Mouse (Mus musculus) cerebellum, adult (tissue): ENCODE data around the gene 4930512M02Rik.
"Not testable (repeated sequence)": the region's sequence is repeated elsewhere in the genome, so short reads cannot be mapped to it uniquely, and the experiment has no call there.

Experiments used
- ATAC-seq: cut with Nextera tagmentation; 2 replicates; pipeline ENCODE4 v1.9.2; 2017; ENCODE audit warnings: mild to moderate bottlenecking, moderate library complexity, mixed read lengths; ENCODE audit not compliant: insufficient number of reproducible peaks, low FRiP score, low TSS enrichment

Gene 4930512M02Rik

GRCm38 (mm10) chr11:11627735-11628134, at the start of gene 4930512M02Rik:
TSS of gene 4930512M02Rik (minus strand) at chr11:11627835.
- ATAC-seq, result not testable (repeated sequence)

DNA sequence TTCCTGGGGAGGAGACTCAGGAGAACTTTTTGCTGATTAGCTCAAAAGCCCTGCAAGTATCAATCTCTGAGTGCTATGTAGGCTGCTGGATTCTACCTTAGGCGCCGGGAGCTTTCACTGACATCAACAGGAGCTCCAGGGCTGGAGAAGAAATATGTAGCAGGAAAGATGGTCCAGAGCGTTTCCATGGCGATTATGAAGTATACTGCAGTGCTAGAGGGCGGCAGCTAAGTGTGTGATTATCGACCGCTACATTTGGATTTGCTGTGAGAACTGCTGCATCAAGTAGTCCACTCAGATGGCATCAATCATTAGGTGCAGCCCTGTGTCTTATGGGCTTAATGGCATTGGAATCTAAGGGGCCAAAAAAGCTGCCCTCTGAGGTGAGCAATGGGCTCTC, 49.5 kb upstream of the 4930512M02Rik start:
- ATAC-seq, result no peak

DNA sequence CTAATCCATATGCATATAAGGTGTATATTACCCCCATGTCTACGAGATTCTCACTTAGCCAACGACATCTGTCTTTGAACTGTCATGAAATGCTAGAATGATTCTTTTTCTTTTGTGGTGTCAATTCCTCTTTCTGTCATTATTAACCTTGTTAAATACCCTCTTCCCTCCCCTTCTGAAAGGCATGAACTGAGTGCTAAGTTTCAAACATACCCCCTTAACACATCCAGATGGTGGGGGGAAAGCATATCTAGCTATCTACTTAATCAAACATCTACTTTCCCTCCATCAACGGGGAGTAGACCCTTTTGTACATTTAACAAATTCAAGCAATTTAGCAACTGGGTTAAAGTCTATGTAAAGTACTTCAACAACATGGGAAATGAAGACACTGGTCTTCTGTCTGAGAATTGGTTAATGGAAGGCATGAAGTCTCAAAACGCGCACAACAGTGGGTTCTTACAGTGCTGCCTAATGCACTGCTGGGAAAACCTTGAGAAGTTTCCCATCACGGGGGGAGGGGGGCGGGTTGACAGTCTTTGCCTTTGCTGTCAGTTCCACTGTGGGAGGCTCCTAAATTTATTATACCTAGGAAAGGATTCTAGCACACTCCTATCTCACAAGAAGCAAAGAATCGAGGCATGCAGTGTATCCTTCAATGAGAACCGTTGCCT, 48.6 kb upstream of the 4930512M02Rik start:
- no peak for ATAC-seq

- no peak for ATAC-seq
These were observed 47.4 kb upstream of the 4930512M02Rik start for GRCm38 (mm10) chr11:11675063-11675462.

- ATAC-seq, result no peak
These were observed 45.3 kb upstream of the 4930512M02Rik start for GRCm38 (mm10) chr11:11672974-11673373.

- ATAC-seq, result no peak
These were observed 40.3 kb upstream of the 4930512M02Rik start for GRCm38 (mm10) chr11:11667922-11668290.

DNA sequence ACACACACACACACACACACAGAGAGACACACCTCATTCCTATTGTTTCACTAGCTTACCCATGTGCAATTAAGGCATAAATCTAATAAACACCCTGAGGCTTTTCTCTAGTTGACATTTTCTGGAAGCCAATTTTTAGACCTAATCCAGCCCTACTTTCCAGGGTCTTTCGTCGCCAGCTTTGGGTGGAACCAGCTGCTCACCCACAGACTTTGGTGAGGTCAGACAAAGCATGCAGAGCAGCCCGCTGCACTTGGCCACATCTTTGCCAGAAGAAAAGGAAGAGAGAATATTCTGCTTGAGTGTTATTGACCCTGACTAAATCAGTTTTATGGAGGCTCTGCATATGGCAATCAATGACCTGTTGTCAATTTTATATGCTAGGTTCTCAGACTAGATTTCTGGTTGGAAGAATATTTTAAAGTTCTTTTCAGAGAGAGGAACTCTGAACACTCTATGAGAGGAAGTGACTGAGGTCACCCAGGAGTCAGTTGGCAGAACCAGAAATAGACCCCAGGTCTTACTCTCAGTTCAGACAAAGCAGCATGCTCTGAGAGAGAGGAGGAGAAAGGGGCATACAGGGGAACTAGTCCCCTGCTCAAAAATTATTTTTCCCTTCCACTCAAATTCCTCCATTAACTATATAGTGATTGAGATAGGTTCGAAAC, 39.8 kb upstream of the 4930512M02Rik start:
- no peak for ATAC-seq

DNA sequence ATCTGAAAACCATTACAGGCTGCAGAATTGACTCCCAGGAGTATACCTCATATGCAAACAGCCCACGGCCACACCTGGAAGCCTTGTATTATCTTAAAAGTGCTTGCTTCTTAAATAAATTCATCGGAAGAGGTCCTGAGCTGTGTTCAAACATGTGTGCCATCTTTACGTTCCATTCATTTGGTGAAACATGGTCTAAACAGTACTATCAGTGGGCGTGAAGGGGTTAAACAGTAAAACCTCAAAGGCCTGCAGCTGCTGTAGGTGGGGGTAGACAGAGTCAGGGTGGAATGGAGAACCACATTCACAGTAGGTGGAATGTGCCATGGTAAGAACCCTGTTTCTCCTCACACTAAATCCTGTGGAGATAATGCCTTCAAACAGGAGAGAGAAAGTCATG, 33.0 kb upstream of the 4930512M02Rik start:
- ATAC-seq, result no peak

DNA sequence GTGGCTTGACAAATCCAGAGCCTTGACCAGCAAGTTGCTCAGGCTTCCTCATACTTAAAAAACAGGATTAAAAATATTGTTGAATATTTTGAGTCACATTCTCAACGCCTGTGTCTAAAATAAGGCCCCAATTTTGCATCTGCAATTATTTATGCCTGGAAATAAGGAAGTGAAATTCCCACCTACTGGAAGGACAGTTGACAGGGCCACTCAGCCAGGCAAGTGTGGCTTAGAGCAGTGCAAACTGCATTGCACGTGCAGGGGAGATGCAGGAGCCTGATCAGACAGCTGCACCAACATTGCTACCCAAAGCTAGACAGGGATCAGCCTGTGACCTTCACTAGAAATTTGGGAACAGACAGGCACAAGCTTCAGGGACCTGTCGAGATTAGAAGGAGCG, 31.2 kb upstream of the 4930512M02Rik start:
- ATAC-seq, result no peak

DNA sequence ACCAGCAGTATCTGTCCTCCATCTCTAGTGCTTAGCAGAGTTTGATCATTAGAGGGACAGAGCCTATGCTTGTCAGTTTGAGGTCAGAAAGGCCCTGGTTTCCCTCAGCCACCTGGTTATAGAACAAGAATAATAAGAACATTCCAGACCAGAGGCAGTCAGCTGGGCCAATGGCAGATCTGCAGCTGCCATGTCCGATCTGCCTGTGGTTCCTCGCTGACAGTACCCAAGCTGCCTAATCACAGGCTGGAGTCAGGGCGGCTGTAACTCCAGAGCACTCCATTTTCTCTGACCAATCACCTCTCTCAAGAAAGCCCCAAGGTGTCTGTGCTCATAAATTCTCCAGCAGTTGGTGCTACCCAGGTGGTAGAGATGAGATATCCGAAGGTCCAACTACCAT, 30.0 kb upstream of the 4930512M02Rik start:
- ATAC-seq, result no peak

- no peak for ATAC-seq
These were observed 29.4 kb upstream of the 4930512M02Rik start for GRCm38 (mm10) chr11:11656995-11657530.

- ATAC-seq, result no peak
These were observed 28.8 kb upstream of the 4930512M02Rik start for GRCm38 (mm10) chr11:11656388-11656787.

DNA sequence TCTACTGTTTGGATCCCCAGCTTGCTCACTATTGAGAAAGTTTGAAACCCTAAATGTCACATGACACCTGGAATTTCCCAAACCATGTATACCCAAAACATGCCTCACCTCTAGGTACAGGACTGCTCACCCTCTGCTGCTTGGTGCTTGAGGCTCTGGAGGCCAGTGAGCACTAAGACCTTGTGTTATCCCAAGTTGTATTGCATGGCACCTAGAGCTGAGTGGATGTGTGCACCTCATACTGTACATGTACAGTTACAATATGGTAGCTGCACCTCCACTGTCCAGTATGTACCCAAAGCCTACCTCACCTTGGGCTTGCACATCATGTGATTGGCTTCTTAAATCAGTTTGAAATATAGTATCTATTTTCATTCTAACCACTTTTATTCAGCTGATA, 16.7 kb upstream of the 4930512M02Rik start:
- no peak for ATAC-seq

- no peak for ATAC-seq
These were observed 3.4 kb downstream of the 4930512M02Rik start for GRCm38 (mm10) chr11:11624073-11624705.

DNA sequence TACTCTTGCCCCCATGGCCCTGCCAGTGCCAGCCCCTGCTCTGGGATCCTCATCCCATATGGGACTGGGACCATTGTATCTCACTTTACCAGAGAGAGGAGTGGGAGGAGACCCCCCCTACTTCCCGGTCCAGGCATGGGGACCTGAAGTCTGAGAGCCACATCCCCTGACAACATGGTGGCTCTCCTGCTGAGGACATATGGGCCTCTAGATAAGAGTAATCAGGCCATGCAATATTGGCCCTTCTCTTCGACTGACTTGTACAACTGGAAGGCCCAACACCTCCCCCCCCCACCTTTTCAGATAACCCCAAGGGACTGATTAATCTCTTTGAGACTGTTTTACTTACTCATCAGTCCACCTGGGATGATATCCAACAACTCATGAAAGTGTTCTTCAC, 18.4 kb downstream of the 4930512M02Rik start:
- no peak for ATAC-seq

GRCm38 (mm10) chr11:11587327-11587726, 40.3 kb downstream of the 4930512M02Rik start:
- no peak for ATAC-seq

GRCm38 (mm10) chr11:11586423-11586822, 41.2 kb downstream of the 4930512M02Rik start:
- no peak for ATAC-seq

DNA sequence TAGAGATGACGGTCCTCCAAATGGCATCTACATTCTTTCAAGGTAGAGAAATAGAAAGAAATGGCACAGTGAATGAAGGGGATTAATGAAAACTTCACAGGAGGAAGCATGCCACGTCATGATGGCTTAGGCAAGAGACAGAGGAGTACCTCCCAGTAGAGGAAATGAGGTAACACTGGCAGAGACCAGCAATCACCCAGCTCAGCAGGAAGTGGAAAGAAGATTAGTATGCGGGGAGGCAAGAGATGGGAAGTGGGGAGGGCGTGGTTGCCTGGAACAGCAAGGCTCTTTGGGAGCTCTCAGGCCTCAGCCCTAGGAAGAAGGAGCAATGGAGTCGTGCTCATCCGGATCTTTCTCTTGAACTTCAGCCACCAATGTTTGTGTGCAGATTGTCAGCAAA, 53.9 kb downstream of the 4930512M02Rik start:
- no peak for ATAC-seq

DNA sequence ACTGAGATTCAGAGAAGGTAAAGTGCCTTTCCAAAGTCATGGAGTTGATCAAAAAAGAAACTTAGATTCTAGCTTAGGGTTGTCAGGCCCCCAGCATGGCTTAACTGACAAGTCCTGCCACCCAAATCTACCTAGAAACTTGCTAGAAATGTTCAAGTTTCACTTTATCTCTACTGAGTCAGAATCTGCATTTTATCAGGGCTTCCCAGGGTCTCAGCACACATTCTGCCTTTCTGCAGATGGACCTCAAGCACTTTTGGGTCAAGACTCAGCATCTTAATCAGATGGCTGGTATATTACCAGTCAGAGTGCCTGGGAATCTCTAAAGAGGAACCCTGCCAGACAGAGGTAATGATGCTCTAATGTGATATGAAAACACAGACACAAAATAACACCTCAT, 56.9 kb downstream of the 4930512M02Rik start:
- no peak for ATAC-seq

DNA sequence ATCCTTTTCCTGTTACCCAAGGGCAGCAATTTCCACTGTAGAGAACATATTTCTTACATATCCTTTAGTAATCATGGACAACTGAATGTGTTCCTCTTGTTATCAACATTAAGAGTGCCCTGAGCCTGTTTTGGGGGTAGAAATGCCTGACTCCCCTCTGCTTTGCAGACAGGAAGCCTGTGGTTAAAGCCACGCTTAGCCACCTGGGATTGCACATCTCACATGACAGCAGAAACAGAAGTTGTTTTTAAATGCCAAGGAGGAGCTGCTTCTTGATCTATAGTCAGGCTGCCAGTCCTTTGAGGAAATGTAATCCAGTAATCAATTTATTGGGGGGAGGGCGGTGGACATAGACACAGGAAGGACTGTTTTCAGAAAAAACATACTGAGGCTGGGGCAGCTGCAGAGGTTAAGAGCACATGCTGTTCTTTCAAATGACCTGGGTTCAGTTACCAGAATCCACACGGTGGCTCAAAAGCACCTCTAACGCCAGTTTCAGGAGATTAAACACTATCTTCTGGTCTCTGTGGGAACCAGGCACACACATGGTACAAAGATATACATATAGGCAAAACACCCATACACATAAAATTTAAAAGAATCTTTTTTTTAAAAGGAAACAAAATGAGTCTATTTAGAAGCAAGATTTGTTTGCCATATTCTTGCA, 58.0 kb downstream of the 4930512M02Rik start:
- ATAC-seq, result no peak

GRCm38 (mm10) chr11:11568033-11568432, 59.6 kb downstream of the 4930512M02Rik start:
- ATAC-seq, result no peak
